ENCODE assay signal across 17 mouse cellular contexts in the genomic region with DNA sequence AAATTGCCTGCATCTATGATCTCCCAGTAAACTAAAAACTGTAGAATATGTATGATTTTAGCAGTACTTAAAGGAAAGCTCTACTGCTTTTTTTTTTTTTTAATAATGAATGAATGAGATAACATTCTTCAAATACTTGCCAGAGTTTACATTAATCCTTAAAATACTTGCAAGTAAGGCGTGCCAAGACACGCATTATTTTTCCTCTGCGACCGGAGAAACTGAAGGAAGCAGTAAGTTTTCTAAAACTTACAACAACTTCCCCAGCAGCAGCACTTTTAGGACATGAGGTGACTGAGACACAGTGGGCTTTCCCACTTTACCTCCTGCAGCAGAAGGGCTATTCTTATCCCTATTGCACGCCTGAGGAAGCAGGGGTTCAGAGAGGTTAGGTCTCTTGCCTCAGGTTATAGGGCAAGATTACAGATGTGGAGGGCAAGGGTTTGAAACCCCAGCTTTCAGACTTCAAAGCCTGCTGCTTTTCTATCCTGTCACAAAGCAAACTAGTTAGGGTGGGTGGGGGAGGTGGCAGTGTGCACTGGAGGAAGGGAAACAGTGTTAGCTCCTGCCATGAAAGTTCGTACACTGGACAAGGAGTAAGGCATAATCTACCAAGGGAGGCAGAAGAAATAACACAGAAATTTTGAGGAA.
DNase-seq lines count a peak whose midpoint lies in the region; ATAC-seq and TF ChIP-seq lines count a peak whose summit lies in the region.
"Had no signal": no experiment of that assay in that cellular context is flagged by ENCODE, and none has a peak within 500 bp of the region (broad histone marks: within the 10 kb centered on the region; RNA-seq: fewer than 3 reads in every experiment).

No protein-coding gene starts in this region.

- no peak for TF ChIP-seq CTCF in heart, adult 2 months (IDR thresholded peaks at IDR 0.05)
- TF ChIP-seq CTCF in kidney, postnatal 0 days (IDR thresholded peaks at IDR 0.05; ENCODE audit: low read depth), result no peak

- ATAC-seq in kidney, postnatal 0 days (replicated peaks; ENCODE audit: low FRiP score, low read depth), result no peak
- ATAC-seq in limb, embryonic 11.5 days (ENCODE audit: insufficient number of reproducible peaks, low FRiP score, low TSS enrichment, low read depth), result 0 out of 2 replicates have a peak, but pooled peaks have one; percentile 33

- WGBS in heart, embryonic 10.5 days, result 53% methylated on average over 6 of the region's 6 CpGs
- WGBS in heart, adult 2 months, result 58% methylated on average over 6 of the region's 6 CpGs
- 12% methylated on average over 6 of the region's 6 CpGs for whole genome bisulfite sequencing in kidney, postnatal 0 days
- 44% methylated on average over 6 of the region's 6 CpGs for WGBS in limb, embryonic 11.5 days

- H3K4me2 ChIP-seq in kidney, postnatal 0 days (ENCODE audit: low read length), result peak overlapping the region; percentile 7; the same call in 1 of the 2 replicates
- no peak overlapping the region for H3K4me2 ChIP-seq in limb, embryonic 11.5 days (ENCODE audit: low read depth, severe bottlenecking)
- H3K4me2 ChIP-seq: forebrain, embryonic 12.5 days; hindbrain, embryonic 14.5 days had no signal

- H3K36me3 ChIP-seq in heart, embryonic 10.5 days, result 0 out of 2 replicates have a peak, but pooled peaks cover under 1% of the 10 kb centered on the region
- H3K36me3 ChIP-seq in heart, adult 2 months (ENCODE audit: control insufficient read depth, insufficient read depth, low read length), result no peaks in the 10 kb centered on the region
- no peaks in the 10 kb centered on the region for H3K36me3 ChIP-seq in kidney, postnatal 0 days (ENCODE audit: insufficient read depth, low read length)
- H3K36me3 ChIP-seq in limb, embryonic 11.5 days (ENCODE audit: control insufficient read depth, insufficient read depth, low read length), result no peaks in the 10 kb centered on the region
- H3K36me3 ChIP-seq: forebrain, embryonic 12.5 days had no signal

- H3K9ac ChIP-seq in heart, adult 2 months (ENCODE audit: low read depth, low read length), result no peak overlapping the region
- no peak overlapping the region for H3K9ac ChIP-seq in kidney, postnatal 0 days (ENCODE audit: low read depth, low read length)
- no peak overlapping the region for H3K9ac ChIP-seq in limb, embryonic 11.5 days (ENCODE audit: low read length)
- H3K9ac ChIP-seq: forebrain, embryonic 12.5 days; hindbrain, embryonic 14.5 days had no signal

- DNase-seq in heart, embryonic 10.5 days (ENCODE audit: low spot score), result no peak
- no peak for DNase-seq in heart, adult 2 months
- DNase-seq in kidney, postnatal 0 days (ENCODE audit: low spot score), result peak; percentile 47
- DNase-seq in kidney, adult 11 months, result no peak
- DNase-seq in embryo, embryonic 10 days (ENCODE audit: low spot score), result peak; percentile 68
- DNase-seq in limb, embryonic 11.5 days (ENCODE audit: low spot score), result no peak
- DNase-seq in layer of hippocampus, postnatal 10 days (ENCODE audit: low spot score in 2 of 2), result no peak
- no peak for DNase-seq in layer of hippocampus, adult 18-20 months (ENCODE audit: low spot score in 2 of 2)
- DNase-seq: cerebellum, postnatal 36 days; kidney, postnatal 14 days; lung, postnatal 36 days; right cerebral cortex, postnatal 14 days; thymus, postnatal 25 days had no signal

- peaks cover 19% of the 10 kb centered on the region for H3K4me1 ChIP-seq in heart, embryonic 10.5 days
- no peaks in the 10 kb centered on the region for H3K4me1 ChIP-seq in heart, adult 2 months (ENCODE audit: control insufficient read depth, insufficient read depth, low read length)
- H3K4me1 ChIP-seq in kidney, postnatal 0 days (replicated peaks; ENCODE audit: insufficient read depth, low read length), result peaks cover 6% of the 10 kb centered on the region; the same call in 1 of the 2 replicates
- peaks cover 4% of the 10 kb centered on the region; the same call in 1 of the 2 replicates for H3K4me1 ChIP-seq in limb, embryonic 11.5 days (ENCODE audit: control insufficient read depth, insufficient read depth, low read length)

- no peak for TF ChIP-seq EP300 in heart, adult 2 months (IDR thresholded peaks at IDR 0.05; ENCODE audit: insufficient read depth, low read depth, low read length)

- H3K27ac ChIP-seq in heart, embryonic 10.5 days, result peak overlapping the region; percentile 73
- H3K27ac ChIP-seq in heart, adult 2 months, result no peak overlapping the region
- H3K27ac ChIP-seq in kidney, postnatal 0 days, result 0 out of 2 replicates have a peak overlapping the region, but pooled peaks have one; percentile 47
- H3K27ac ChIP-seq in limb, embryonic 11.5 days (replicated peaks; ENCODE audit: low read depth, low read length), result no peak overlapping the region; the same call in 1 of the 2 replicates
- H3K27ac ChIP-seq: forebrain, embryonic 12.5 days; hindbrain, embryonic 14.5 days; left cerebral cortex, adult 2 months had no signal

- H3K9me3 ChIP-seq in heart, embryonic 10.5 days, result no peaks in the 10 kb centered on the region
- no peaks in the 10 kb centered on the region for H3K9me3 ChIP-seq in kidney, postnatal 0 days (replicated peaks; ENCODE audit: low read length)
- H3K9me3 ChIP-seq in limb, embryonic 11.5 days (ENCODE audit: control insufficient read depth, low read length), result no peaks in the 10 kb centered on the region
- H3K9me3 ChIP-seq: forebrain, embryonic 12.5 days; G1E had no signal

- intact Hi-C loops in heart, adult 2 months (cut with DNase I), result loop anchor here (10.0 kb wide), 1 partner anchor 170 kb away; no protein-coding TSS in a partner anchor

- H3K4me3 ChIP-seq in heart, embryonic 10.5 days, result no peak overlapping the region
- no peak overlapping the region for H3K4me3 ChIP-seq in heart, adult 2 months
- H3K4me3 ChIP-seq in kidney, postnatal 0 days (replicated peaks; ENCODE audit: low read depth, low read length), result no peak overlapping the region
- no peak overlapping the region for H3K4me3 ChIP-seq in limb, embryonic 11.5 days (ENCODE audit: low read depth, low read length)
- H3K4me3 ChIP-seq: forebrain, embryonic 12.5 days; left cerebral cortex, adult 2 months had no signal

- no peaks in the 10 kb centered on the region for H3K27me3 ChIP-seq in heart, embryonic 10.5 days (ENCODE audit: insufficient read depth, poor library complexity, severe bottlenecking)
- H3K27me3 ChIP-seq in heart, adult 2 months (ENCODE audit: control insufficient read depth, insufficient read depth, low read length), result no peaks in the 10 kb centered on the region
- no peaks in the 10 kb centered on the region for H3K27me3 ChIP-seq in kidney, postnatal 0 days (ENCODE audit: insufficient read depth, low read length)
- H3K27me3 ChIP-seq in limb, embryonic 11.5 days (ENCODE audit: control insufficient read depth, insufficient read depth, low read length), result no peaks in the 10 kb centered on the region
- H3K27me3 ChIP-seq: forebrain, embryonic 12.5 days had no signal

- TF ChIP-seq POLR2A in heart, adult 2 months (IDR thresholded peaks at IDR 0.05; ENCODE audit: insufficient read depth, low read depth, low read length), result no peak

- no peaks in the 10 kb centered on the region for H3K79me2 ChIP-seq in heart, adult 2 months (replicated peaks; ENCODE audit: control insufficient read depth, insufficient read depth, low read length)

Comparison
In these comparisons a context has a peak if more than half of its experiments do, and no peak if none do; other contexts are left out.
1. DNase-seq: peak in kidney, postnatal 0 days (single experiment) and embryo, embryonic 10 days (single experiment); none in heart, embryonic 10.5 days (single experiment), heart, adult 2 months (0 of 2), kidney, adult 11 months (single experiment), limb, embryonic 11.5 days (single experiment), layer of hippocampus, postnatal 10 days (0 of 2) and layer of hippocampus, adult 18-20 months (0 of 2).
2. H3K27ac ChIP-seq: peak in heart, embryonic 10.5 days (single experiment) and kidney, postnatal 0 days (single experiment); none in heart, adult 2 months (single experiment) and limb, embryonic 11.5 days (single experiment).